Mouse (Mus musculus): ENCODE data around the gene Lamtor1. TPM values are rescaled to one million over a fixed set of nuclear protein-coding genes. Genes with fewer than 3 reads are reported as not detected.
A peak's percentile ranks its signal among the peaks of the same experiment; 100 is the strongest.

The Lamtor1 gene
- total RNA-seq (2021): 100 to 1,000 TPM; 106 to 131 TPM
- 298 TPM in 2 replicates for polyA plus RNA-seq (2012; rRNA removed)
- long read RNA-seq, transcript Lamtor1-201 (5 exons, 1,119 nt): major isoform, 102 of 146 reads
- long read RNA-seq, transcript Lamtor1-203 (1 exons, 1,936 nt): minor isoform, 5 of 146 reads
- long read RNA-seq, partial matches to known transcripts: 31 of 146 reads
- long read RNA-seq, other reads (novel, unspliced or antisense): 8 of 146 reads

DNA sequence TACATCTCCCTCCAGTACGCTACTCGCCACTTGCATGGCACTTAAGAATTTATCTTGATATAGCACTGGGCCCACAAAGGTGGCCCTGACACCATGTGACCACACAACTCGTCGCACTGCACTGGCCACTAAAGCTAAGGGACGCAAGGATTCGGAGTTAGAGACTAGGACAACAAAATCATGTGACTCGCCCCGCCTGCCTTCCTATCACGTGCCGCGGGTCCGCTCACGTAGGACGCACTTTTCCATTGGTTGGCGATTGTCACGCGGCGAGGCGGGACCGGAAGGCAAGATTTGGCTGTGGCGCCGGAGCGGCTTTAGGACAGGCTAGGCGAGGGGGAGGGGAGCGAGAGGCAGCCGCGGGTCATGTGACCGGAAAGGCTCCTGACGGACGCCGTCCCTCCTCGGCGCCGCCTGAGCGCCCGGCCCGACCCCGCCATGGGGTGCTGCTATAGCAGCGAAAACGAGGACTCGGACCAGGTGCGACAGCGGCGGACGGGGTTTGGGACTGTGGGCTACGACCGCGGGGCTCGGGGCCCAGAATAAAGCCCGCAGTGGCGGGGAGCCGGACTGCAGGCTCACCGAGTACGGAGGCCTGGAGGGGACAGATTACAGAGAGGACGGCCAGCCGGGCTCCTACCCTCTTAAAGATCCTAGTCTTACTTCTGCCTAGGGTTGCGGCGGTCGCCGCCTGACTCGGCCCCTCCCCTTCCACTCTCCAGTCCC lies at the start of gene Lamtor1:
Gene Lamtor1 (plus strand): TSS at position 344 of the 726 bp plus-strand sequence.
- DNase-seq: peak; percentile 100

DNA sequence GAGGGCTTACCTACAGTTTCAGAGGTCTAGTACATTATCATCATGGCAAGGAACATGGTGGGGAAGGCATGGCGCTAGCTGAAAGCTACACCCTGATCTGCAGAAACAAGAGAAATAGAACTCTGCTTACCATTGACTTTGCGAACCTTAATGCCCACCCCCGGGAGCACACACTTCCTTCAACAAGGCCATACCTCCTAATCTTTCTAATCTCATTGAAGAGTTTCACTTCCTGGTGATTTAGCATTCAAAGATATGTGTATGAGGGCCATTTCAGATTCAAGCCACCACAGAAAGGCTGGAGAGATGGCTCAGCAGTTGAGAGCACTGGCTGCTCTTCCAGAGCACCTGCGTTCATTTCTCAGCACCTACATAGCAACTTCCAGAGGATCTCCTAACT lies 48.6 kb upstream of the Lamtor1 start, which contains the start of gene Folr2:
Gene Folr2 (minus strand): TSS at position 101 of the 400 bp plus-strand sequence.
- DNase-seq: no peak

DNA sequence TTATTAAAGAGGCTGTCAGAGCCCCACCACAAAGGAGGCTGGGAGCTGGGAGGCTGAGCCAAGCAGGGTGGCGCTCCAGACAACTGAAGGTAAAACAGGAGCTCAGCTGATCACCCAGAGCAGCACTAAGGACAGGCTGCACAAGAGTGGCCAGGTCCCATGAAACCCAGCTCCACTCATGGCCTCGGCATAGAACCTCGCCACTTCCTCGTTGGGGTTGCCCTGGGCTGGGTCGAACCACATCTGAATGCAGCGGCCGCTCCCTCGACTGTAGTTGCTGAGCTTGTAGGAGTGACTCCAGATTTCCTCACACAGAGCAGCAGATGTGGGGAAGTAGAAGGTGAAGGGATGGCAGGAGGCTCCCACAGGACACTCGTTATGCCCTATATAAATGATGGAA lies 47.3 kb upstream of the Lamtor1 start:
- DNase-seq: no peak

DNA sequence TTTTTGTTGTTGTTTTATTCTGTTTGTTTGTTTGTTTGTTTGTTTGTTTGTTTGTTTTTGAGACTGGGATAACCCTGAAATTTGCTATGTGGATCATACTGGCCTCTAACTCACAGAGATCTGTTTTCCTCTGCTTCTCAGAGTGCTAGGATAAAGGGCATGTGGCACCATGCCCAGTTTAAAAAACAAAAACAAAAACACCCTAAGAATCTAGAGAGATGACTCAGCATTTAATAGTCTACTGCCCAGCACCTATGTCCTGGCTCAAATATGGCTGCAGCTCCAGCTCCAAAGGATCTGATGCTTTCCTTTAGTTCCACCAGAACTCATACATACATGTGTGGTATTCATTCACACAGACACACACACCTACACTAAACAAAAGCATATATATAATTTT lies 44.7 kb upstream of the Lamtor1 start:
- no peak for DNase-seq

DNA sequence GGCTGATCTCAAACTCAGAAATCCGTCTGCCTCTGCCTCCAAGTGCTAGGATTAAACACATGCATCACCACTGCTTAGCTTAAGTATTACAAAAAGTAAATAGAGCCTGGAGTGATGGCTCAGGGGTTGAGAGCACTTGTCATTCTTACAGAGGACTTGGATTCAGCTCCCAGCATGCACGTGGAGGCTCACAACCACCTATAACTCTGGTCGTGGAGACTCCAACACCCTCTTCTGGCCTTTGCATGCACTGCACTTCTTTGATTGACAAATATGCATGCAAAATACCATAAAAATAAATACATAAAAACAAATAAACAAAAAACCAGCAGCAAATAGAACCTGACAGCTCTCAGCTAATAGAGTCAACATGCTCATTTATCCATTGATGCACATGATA lies 43.4 kb upstream of the Lamtor1 start:
- DNase-seq: no peak

DNA sequence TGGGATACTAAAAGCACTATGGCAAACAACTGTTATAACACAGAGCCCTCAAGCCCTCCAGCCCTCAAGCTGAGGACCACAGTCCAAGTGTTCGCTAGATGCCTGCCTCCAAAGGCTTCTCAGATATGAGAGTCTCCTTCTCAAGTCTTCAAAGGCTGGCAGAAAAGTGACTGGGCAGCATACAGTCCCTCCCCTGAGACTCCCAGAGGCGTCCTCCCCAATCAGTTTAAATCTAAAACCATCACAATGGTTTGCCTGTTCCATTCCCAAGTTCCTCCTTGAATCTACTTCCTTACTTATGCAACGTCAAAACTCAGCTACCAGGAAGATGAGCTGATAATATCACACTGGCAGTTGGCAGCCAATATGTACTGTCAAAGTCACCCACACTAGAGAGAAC lies 42.3 kb upstream of the Lamtor1 start, which contains the start of gene Anapc15:
Gene Anapc15 (plus strand): TSS at position 301 of the 400 bp plus-strand sequence.
- DNase-seq: no peak

DNA sequence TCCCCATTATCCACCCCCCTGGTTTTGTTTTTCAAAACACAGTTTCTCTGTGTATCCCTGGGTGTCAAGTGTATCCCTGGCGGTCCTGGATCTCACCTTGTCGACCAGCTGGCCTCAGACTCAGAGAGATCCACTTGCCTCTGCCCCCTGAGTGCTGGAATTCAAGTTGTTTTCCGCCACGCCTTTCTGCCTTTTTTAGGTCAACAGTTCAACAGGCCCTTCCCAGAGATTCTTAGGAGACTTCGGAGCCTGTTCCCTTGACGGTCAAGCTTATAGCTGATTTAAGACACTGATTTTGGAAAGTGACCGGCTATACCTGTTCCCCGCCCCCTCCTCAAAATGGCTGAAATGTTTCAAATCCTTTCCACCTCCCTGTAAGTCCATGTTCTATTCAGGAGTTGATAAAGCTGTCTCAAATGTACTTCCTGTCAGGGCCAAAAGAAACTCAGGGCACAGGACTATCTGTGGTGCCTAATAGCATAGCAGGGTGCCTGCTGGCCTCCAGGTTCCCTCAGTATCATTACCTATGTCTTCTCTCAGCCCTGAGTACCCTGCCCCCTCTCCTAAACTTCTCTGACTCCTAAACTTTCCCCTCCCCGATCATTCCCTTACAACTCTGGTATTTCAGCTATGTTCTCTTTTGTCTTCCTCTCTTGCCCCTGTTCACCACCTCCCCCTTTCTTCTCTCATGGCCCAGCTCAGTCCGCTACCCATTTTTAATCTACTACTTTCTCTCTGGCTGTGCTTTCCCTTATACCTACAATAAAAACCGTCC lies 39.0 kb upstream of the Lamtor1 start:
- no peak for DNase-seq

DNA sequence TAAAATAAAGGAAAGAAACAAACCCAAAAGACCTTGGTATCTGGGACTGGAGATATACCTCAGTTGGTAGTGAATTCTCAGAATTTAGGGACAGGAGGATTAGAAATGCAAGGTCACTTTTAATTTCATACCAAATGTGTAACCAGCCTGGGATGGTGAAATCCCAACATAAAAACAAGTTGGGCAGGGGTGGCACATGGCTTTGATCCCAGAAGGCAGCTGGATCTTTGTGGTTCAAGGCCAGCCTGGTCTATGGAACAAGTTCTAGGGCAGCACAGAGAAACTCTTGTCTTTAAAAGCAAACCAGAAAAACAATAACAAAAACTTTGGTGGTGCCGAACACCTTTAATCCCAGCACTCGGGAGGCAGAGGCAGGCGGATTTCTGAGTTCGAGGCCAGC lies 38.2 kb upstream of the Lamtor1 start:
- DNase-seq: peak; percentile 27

DNA sequence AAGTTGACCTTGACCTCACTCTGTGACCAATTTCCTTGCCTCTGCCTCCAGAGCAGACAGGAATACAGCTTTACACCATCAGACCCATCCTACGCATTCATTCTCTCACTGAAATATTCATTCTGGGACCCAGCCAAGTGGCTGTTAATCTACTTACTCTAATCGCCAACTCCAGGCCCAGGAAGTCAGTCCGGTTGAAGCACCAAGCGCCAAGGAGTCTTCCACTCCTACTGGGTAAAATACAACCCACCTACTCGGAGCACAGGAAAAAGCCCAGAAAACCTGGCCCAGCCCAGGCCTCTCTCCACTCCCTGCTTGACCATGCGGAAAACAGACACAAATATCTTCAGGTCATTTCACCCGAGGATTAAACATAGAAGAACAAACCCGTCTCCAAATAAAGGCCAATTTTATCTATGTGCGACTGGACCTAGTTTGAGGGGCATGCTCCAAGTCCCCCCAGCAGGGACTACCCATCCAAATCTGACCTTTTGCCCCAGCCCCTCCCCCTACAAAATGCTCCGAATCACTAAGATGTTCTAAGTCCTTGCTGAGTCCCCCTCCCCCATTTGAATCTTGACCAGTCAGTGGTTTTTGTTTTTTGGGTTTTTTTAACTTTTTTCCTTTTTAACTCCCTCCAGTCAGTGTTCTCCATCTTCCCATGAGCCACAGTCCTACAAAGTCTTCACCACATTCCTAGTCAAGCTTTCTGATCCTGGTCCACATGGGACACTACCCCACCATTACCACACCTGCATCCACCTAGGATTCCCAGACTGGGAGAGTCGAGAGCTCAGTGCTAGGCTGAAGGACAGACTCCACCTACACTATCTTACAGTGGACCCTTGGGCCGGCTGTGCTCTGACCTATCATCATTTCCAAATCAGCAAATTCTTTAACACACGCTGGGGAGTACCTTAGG lies 37.2 kb upstream of the Lamtor1 start:
- peak; percentile 21 for DNase-seq

DNA sequence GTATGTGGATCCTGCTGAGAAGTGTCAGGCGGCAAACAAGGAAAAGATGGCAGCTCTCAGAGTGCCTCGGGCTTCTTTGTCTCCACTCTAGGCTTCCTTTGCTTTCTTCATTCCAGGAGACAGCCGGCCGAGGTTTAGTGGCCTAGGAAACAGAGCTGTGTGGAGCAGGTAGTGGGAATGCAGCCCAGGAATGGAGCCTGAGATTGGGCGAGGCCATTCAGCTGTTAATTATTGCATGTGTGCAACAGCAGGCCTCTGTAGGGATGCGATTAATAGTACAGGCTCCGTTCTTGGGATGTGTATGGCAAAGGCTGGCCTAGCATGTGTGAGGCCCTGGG lies 36.6 kb upstream of the Lamtor1 start:
- no peak for DNase-seq

DNA sequence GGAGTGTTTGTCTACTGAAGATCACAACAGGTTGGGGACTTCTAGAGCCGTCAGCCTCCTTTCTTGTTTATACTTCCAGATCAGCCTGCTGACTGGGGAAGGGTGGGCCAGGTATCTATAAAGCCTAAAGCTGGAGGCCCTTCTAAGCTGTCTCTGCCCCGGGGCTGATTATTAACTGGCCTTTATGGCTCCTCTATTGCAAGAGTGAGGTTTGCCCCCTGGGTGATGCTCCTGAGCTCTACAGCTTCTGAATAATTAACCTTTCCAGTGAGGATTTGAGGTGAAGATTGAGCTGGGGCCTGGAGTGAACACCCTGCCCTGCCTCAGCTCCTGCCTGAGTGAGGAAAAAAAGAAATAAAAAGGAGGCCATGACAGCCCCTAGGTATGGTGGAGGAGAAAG lies 35.1 kb upstream of the Lamtor1 start, which contains the start of gene Folr1:
Gene Folr1 (minus strand): TSS at position 160 of the 400 bp plus-strand sequence.
- DNase-seq: no peak

DNA sequence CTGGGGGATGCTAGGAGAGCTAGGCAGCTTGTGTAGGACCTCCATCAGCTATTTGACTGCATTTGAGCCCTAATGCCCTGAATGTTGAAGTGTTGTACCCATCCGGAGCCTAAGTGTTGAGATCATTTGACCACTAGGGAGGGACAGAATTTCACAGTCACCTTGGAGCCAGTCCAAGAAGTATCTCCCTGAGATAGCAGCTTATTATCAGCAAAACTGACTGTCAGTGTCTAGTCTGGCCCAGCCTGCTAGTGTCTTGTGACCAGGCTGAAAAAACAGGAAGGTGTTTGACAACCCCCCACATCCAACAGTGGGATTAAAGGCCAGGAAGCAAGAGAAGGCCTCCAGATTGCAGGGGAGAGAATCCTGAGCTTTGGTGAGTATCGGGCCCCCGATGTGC lies 34.4 kb upstream of the Lamtor1 start:
- peak; percentile 19 for DNase-seq

DNA sequence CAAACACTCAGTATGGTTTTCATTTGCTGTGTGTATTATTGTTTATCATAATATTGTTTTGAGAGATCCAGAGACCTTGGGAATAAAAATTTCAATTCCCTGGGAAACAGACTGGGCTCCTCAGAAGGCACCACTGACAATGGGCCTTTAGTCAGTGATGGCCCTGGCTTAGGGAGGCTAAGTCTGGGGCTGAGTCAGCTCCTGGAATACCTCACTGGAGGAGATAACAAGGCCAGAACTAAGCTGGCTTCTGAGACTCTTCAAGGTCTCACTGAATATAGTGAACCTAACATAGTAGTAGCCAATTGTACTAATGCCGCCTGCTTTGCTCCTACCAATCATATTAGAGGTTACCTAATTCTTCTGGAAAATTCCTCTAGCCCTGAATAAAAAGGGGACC lies 29.7 kb upstream of the Lamtor1 start:
- DNase-seq: peak; percentile 61

DNA sequence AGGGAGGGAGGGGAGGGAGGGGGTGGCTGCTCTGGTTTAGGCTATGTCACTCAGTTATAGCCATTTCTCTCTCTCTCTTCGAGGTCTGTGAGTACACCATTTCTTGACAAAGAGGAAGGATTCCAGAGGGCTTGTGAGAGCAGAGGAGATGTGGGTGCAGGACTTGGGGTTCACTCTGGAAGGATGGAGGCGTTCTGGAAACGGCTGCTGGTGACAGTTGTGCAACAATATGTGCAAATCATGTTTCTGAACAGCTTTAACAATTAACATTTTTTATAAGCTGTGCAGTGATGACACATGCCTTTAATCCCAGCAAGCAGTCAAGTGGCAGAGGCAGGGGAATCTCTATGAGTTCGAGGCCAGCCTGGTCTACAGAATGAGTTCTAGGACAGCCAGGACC lies 24.8 kb upstream of the Lamtor1 start:
- DNase-seq: no peak

DNA sequence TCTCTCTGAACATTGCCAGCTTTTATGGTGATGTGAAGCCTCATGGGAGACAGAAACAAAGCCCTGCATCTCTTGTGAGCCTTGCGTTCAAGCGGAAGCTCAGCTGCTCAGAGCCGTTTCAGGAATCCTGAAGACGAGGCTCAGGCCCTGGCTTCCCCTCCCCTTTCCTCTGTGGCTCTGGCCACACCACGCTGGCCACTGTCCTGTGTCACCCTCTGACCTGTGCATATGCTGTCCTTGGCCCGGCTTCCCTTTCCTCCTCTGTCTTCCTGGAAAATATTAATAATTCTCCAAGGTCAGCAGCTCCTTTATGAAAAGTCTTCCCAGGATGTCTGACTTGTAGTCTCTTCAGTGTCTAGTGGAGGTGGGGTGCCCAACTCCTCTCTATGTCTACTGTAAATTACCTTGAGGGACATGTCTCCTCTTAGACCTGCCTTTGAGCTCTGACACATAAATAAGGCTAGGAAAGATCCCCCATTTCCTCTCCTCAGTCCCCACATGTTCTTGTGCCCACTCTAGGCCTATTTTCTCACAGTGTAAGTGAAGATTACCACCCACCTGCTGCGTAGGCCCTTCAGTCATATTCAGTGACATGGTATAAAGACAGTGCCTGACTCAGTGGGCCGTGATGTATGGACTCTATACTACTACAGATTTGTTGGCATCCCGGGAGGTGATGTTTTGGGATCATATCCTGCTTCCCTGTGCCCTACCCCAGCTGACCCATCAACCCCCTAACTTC lies 23.1 kb upstream of the Lamtor1 start:
- peak; percentile 34 for DNase-seq

DNA sequence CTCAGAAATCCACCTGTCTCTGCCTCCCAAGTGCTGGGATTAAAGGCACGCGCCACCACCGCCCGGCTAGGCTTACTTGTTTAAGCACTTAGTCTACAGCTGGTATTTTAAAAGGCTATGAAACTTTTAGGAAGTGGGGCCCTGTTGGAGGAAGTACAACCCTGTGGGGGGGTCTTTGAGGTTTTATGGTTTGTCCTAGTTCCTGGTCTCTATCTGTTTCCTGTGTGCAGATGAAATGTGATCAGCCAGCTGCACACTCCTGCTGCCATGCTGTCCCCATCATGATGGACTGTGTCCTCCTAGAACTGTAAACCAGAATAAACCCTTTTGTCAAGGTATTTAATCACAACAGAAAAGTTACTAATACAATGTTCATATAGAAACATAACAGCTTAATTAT lies 21.5 kb upstream of the Lamtor1 start:
- no peak for DNase-seq

DNA sequence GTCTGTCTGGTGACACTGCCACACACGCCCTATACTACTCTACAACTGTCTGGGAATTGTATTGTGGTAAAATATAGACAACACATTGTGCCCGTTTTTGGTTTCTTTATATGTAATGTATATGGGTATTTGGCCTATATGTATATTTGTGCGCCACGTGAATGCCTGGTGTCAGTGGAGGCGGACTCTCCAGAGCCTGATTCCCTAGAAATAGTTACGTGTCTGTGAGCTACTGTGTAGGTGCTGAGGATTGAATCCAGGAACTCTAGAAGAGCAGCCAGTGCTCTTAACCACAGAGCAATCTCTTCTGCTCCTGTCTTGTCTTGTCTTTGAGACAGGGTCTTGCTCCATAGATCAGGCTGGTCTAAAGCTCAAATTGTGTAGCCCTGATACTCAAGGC lies 19.4 kb upstream of the Lamtor1 start:
- DNase-seq: no peak

DNA sequence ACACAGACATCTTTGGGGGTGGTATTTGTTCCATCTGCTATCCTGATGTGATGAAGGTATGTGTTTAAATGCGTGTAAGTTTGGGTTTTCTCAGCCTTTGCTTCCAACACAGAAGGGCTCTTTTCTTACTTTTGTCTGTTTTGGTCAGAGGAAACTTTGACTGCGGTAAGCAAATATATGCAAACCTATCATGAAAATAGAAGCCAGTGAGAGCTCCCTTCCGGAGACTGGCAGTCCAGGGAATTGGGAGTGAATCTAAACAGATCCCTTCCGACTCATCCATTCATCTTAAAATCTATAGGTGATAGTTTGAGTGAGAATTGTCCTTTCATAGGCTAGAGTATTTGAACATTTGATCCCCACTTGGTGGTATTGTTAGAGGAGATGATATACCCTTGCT lies 17.2 kb upstream of the Lamtor1 start:
- no peak for DNase-seq

DNA sequence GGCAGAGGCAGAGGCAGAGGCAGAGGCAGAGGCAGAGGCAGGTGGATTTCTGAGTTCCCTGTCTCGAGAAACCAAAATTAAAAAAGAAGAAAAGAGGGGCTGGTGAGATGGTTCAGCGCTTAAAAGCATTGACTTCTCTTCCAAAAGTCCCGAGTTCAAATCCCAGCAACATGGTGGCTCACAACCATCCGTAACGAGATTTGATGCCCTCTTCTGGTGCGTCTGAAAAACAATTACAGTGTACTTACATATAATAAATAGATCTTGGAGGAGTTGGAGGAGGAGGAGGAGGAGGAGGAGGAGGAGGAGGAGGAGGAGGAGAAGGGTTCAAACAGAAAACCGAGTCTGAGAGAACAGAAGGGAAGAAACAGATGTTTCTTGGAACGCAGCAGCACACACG lies 10.0 kb upstream of the Lamtor1 start:
- no peak for DNase-seq

DNA sequence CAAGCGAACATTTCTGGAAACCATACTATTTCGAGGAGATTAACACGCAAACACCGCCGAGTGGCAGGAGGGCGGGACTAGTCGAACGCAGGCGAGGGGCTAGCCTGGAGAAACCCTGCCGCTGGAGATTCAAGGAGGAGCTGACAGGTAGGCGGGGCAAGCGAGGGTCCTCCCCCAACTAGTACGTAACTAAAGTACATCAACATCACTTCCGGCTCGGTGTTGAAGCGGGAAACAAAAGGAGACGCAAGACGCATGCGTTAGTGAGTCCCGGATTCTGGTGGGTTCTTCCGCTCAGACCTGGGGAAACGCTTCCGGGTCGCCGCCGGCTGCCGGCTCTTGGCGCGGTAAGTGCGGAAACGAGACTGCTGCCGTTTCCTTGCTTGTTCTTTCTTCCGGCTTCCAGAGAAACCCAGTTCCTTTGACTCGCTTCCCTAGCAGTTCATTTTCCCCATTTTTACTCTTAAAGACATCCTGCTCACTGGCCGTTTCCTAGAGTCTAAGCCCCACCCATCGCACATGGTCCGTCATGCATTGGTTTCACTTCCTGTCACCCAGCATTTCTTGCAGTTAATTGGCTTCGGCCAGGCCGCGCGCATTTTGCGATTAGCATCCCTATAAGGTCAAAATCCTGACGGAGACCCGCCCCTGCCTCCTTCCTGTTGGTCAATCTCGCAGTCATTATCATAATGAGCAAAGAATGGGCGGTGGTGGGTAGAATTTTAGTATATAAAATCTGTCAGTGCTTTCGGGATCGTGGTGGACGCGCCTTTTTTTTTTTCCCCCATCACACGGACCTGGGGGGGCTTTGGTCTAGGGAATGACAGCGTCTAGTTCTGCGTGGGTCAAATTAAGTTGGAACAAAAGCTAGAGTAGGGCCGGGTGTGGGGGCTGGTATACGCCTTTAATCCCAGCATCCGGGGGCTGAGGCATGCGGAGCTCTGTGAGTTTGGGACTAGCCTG lies 9.3 kb upstream of the Lamtor1 start:
- peak; percentile 97 for DNase-seq
